Mouse (Mus musculus): Measurements from ENCODE around the gene Pck1.

Pck1 gene

DNA sequence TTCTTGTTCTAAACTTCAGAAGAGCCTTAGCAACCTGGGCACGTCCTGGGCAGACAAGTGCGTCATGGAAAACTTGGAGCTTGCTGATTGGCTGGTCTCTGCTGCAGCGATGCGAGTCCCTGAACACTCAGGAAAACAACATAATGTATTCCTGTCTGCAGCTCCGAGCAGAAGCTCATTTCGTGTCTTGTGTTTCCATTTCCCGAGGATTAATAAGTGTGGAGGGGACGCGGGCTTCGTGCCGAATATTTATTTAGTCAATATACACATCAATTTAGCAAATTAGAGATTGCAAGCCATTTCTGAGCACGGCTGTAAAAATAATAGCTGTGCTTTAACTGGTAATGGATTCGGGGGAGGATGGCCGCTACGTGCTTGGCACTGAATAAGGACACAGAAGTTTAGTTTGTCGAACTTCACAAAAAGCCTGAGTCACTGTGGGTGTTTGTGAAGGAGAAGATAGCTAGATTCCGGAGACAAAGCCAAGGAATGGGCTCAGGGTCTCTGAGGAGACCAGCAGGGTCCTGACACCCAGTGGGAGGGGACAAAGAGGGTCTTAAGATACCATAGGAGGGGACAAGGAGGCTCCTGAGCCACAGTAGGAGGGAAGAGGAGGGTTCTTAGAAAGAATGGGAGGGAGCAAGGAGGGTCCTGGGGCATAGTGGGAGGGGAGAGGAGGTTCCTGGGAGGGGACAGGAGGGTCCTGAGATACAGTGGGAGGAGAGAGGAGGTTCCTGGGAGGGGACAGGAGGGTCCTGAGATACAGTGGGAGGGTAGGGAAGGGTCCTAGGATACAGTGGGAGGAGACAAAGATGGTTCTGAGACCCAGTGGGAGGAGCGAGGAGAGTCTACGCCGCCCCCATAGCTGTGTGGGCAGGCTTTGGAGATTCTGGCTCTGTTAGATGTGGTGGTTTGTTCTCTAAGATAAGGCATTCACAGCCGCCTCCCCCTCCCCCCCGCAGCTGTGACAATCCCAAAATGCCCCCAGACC lies 21.0 kb downstream of the Pck1 start:
- no peak for DNase-seq (ENCODE audit: low read depth)

- no peak for DNase-seq (ENCODE audit: low read depth)
Observed at GRCm38 (mm10) chr2:173174569-173174968, 21.7 kb downstream of the Pck1 start.

DNA sequence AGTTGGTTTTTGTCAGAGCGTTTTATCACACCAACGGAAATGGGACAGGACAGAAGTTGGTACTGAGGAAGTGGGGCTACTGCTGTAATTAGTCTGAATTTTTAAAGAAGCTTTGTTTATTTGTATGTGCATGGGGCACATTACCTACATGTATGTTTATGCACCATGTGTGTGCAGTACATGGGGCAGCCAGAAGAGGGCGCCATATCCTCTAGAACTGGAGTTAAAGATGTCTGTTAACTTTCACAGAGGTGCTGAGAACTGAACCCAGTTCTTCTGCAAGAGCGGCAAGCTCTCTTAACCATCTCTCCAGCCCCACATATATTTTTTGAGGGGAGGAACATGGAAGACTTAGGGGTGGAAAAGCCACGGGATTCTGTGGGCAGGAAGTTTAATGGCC lies 22.9 kb downstream of the Pck1 start:
- DNase-seq (ENCODE audit: low read depth) = no peak

DNA sequence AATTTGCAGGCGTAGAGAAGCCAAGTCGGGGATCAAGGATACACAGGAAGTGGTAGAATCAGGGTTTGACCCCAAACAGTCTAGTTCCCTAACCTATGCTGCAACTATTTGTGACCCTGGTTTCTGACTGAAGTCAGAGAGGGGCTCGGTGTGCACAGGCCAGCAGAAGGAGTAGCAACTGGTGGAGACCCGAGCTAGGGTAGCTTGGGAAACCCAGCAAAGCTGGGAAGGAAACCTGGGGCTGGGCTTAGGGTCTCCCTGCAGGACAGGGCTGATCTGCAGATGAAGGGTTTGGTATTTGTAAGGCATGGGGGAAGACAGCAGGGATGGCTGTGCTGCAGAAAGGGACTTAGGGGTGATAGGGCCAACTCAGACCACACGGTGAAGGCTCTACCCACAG lies 24.6 kb downstream of the Pck1 start:
- no peak for DNase-seq (ENCODE audit: low read depth)

DNA sequence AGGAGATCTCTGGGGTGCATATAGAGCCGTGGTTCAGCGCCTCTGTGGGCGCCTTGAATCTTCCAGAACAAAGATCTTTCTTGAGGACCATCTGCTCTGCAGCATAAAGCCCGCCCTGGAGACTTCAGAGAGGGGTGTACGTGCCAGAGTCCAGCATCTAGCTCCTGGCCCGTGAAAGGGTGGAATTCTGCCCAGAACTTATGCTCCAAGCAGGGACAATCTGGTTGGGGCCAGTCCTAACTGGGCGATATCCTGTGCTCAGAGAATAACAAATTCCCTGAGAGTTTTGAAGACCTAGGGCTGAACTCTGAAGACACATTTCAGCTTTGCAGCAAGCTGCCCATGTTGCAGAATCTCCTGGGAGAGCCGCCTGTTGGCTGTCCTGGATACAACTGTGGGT lies 25.1 kb downstream of the Pck1 start:
- DNase-seq (ENCODE audit: low read depth) = no peak

GRCm38 (mm10) chr2:173179046-173179445 lies 26.2 kb downstream of the Pck1 start:
- DNase-seq (ENCODE audit: low read depth) = no peak

DNA sequence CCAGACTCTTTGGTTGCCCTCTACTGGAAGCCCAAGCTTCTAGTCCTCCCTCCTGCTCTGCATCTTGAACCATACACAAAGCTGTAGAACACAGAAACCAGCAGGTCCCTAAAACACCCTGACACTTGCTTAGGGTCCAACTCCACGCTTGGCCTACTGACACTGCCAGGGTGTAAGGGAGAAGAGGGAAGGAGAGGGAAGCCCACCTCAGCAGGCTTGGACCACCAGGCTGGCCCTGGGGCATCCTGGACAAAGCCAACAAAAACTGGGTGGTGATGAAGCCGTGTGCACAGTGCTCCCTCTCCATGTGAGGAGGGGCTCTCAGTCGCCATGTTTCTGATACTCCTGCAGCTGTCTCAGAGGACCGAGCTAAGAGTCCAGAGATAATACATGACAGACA lies 27.2 kb downstream of the Pck1 start:
- DNase-seq (ENCODE audit: low read depth) = no peak

GRCm38 (mm10) chr2:173180721-173181388 lies 28.0 kb downstream of the Pck1 start:
- no peak for DNase-seq (ENCODE audit: low read depth)

DNA sequence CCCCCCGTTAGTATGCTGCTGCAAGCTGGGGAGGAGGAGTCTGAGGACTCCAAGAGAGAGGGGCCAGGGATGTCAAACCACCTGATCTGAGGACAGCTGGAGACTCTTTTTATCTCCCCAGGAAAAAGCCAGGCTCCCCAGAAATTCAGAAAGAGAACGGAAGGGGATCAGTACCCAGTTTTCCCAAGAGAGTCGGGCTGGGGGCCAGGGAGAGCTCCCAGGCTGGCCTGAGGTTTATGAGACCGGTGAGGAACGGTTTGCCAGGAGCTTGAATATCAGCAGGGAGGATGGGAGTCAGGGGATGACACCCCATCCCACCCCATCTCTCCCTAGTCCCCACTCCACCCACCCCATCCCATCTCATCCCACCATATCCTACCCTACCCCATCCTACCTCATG lies 28.6 kb downstream of the Pck1 start:
- no peak for DNase-seq (ENCODE audit: low read depth)

DNA sequence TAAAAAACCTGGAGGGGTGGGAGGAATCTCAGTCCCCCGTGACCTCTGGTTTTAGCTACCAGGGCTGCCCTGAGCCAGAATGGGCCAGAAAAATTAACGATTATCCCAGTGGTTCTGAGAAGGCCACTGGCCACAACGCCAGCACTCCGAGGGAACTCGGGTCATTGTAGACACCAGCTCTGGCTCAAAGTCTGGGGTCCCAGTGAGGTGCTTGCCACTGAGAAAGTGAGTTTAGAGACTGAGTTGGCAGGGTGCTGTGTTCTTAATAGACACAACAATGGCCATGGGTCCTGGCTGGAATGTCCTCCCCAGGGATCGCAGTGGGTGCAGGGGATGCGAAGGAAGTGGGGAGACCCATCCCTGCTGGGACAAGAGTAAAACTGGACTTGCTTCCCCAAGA lies 29.1 kb downstream of the Pck1 start:
- DNase-seq (ENCODE audit: low read depth) = no peak

DNA sequence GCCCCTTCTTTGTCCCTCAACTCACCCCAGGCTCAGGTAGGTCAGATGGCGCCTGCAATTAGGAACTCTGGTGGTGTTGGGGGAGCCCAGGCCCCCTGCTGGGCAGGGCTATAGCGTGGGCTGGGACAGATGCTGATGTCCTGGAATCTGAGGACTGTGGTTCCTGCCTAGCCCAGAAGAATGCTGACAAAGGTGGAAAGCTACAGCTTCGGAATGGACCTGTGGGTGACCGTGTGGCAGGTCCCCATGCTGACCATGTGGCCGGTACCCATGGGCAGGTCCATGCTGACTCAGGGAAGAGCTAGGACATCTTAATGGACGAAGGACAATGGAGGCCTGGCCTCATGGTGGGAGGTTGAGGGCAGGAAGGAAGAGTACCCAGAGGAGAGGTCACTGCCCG lies 29.9 kb downstream of the Pck1 start:
- DNase-seq (ENCODE audit: low read depth) = no peak

- no peak for DNase-seq (ENCODE audit: low read depth)
Observed at GRCm38 (mm10) chr2:173183311-173183710, 30.5 kb downstream of the Pck1 start.

- no peak for DNase-seq (ENCODE audit: low read depth)
Observed at GRCm38 (mm10) chr2:173183836-173184460, 31.1 kb downstream of the Pck1 start.

DNA sequence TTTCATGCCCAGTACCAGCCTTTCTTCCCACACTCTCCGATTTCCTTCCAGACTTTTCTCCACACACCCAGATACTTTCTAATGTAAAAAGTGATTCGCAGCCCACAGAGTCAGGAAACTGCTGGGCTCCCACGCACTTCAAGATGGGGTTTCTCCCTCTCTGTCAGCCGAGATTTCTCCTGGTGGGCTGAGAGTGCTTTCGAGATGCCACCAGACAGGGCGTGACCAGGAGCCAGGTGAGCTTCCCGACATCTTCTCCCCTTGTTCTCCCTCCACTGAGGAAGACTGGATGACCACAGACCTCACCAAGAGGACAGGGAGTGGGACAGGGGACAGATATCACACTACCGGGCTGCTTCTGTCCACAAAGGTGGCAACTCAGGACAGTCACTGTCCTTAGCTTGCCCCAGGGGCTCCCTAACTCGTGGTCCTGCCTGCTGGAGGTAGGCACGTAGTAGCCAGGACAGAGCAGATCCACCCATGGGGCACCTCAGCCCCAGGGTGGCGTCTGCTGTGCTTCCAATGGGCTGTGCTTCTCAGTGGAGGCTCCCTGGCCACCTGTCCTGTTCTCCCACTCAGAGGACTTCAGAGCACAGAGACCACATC lies 31.7 kb downstream of the Pck1 start:
- no peak for DNase-seq (ENCODE audit: low read depth)

DNA sequence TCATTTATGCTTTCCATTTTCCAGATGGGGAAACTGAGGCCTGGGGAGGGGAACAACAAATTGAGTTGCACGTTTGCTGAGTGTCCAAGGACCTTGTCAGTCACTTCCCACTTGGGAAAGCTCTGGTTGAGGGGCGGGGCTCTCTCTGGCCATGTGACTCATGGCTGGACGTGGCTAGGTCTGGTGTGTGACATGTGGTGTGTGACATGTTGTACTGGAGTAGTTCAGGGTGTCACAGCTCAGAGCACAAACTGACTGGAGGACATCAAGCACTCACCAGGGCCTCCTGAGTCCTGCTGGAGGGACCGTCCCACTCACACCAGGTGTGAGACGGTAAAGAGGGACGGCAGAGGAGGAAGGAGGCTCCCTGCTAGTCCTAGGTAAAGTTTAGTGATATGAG lies 32.4 kb downstream of the Pck1 start:
- no peak for DNase-seq (ENCODE audit: low read depth)

DNA sequence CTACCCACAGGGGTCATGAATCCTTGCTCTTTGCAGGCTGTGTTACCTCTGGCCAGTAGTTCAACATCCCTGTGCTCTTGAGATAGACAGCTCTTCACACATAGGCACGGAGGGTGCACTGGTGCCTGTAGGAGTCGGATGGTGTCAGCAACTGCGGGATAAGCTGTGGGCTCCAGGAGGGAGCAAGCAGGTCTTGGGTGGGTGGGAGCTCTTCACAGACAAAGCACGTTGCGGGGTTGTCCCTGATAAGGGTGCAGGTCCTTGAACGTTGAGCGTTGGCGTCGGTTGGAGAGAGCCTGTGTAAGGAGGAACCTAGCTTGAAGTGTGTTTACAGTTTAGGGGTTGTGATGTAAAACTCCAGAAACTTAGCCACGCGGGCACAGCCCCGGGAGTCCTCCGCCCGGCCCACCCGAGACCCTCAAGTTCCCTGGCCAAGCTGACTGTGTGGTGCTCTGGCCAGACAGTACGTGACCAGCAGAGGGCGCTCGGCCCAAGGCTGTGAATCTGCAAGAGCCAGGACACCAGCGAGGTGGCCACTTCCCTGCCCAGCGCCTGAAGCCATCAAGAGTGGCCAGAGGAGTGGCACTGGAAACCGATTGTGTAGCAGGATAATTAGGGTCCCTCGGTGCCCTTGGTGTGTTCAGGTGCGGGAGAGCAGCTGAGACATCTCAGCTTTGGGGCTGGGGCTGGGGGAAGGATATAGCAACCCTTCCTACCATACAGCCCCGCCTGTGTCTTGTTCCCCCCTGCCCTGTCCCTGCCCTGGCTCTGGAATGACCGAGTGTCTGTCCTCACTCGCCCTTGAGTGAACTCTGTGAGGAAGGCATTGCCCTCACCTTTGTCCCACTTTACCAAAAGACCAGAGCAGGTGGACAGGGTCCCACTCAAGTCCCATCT lies 33.4 kb downstream of the Pck1 start:
- no peak for DNase-seq (ENCODE audit: low read depth)

GRCm38 (mm10) chr2:173187182-173187855 lies 34.5 kb downstream of the Pck1 start:
- no peak for DNase-seq (ENCODE audit: low read depth)

- no peak for DNase-seq (ENCODE audit: low read depth)
Observed at GRCm38 (mm10) chr2:173194796-173195195, 41.9 kb downstream of the Pck1 start.

- DNase-seq (ENCODE audit: low read depth) = no peak
Observed at GRCm38 (mm10) chr2:173202924-173203689, 50.3 kb downstream of the Pck1 start.

GRCm38 (mm10) chr2:173203726-173204125 lies 50.9 kb downstream of the Pck1 start:
- DNase-seq (ENCODE audit: low read depth) = no peak
